Mouse (Mus musculus) cerebellum, adult 8-10 months (tissue): ENCODE measurements around the gene Islr2.

ENCODE experiments used
- DNase-seq: peaks from one replicate; pipeline ENCODE4 v3.0.0; 2022

The Islr2 gene

DNA sequence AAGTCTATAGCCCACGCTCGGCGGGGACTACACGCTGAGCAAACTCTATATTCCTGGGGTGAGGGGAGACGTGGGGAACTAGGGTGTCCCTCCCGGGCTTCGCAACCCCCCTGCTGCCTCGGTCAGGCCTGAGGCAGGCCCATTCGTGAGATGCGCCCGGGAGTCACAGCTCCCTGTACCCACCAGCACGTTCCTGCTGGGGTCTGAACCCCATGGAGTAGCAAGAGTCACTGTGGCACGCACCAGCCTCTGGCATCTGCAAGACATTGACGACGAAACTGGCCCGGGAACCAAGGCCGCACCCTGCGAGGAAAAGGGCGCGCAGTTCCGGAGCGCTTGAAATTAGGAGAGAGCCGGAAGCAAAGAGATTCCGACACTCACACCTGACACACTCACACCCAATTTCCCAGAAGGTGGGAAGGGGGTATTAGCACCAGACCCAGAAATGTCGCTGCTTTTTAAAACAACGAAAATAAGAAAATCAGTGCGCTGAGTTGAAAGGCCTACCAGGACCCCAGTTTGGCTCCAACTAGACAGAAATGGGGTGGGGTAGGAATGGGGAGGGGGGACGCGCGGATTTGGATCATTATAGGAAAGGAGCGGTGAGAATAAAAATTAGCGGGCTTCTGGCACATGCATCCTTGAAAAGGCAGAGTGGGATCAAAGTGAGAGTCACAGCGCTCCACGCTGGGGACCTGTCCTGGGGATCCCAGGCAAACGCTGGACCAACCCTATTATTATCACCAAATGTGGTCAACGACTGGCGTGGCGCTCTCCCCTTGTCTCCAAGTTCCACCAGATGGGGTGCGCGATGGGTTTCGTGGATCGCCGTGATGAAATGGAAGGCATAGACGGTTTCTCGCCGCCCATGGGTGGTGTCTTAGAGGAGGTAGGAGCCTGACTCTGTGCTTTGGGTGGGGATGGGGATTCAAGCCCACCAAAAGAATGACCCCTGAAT lies 7.2 kb downstream of the Islr2 start:
- DNase-seq: no peak

DNA sequence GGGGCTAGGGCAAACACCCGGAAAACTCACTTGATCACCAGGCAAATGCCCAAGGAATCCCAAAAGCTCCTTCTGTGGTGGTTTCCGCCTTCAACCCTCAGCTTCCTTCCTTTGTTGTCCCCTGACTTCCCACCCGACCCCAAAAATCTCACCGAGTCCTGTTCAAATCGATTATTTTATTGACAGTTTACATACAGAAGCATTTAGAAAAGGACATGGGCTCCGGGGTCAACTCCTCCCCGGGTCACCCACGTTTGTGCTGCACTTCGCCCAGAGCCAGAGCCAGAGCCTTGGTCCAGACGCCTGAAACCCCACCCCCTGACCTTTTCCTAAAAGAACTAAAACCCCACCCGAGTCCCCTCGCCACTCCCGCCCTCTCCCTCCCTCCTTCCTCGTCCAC lies 8.0 kb downstream of the Islr2 start:
- DNase-seq: no peak

DNA sequence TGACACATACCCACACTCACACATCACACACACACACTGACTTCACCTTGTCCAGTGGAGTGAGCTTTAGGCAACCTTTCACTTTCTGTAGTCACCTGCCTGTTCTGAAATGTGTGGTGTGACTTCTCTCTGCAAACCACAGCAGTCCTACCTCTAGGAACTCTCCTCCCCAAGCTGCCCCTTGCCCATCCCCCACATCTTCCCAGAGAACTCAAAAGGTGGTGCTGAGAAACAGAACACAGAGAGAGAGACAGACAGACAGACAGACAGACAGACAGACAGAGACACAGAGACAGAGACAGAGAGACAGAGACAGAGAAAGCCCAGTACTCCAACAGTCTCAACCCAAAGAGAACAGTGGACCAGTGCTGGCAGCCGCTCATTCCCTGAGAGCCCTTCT lies 8.4 kb downstream of the Islr2 start:
- no peak for DNase-seq

DNA sequence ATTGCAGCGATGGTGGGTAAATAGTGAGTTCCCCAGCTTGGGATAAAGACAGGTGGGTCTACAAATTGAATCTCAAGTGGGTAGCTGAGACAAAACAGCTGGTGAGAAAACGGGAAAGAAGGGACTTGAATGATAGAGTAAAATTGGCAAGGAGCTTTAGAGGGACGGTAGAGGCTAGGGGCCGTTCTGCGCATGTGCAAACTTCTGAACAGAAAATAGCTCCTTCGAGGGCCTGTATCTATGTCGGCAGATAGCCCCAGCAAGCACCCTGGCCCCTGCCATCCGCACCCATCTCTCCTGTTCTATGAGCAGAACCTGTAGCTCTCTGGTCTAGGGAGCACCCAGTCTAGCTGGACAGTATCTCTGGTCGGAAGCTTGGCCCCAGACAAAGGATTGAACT lies 9.9 kb downstream of the Islr2 start:
- no peak for DNase-seq

DNA sequence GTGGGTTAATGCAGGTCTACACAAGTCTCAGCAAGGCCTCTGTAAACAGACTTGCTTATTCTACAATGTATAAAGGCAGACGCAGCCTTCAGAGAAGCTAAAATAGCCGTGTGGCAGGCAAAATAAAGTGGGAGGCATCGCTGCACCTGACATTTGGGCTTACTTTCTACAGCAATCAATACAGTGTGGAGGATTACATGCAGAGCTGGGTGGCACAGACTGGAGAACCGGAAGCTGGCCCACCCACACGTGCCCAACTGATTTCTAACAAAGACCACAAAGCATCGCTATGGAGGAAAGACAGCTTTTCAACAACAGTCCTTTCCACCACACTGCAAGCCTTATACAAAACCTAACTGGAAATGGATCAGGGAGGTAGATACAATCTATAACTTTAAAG lies 19.7 kb downstream of the Islr2 start:
- DNase-seq: no peak

DNA sequence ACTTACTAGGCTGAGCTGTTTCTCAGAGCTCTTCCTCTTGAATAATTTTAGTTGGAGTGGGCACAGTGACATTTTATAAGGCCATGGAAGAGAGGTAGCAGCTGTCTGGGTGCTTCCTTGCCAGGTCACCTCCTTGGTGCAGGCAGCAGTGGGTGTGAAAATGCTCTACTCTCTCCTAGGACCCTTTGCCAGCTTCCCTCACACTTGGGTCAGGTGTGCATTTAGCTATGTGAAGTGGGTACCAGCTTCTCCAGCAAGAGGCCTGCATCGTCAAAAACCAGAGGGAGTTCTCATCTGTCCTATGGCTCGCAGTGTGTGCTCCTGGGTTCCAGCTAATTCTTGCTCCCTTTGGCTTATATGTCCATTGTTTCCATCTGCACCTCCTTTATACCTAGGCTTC lies 24.7 kb downstream of the Islr2 start:
- no peak for DNase-seq

DNA sequence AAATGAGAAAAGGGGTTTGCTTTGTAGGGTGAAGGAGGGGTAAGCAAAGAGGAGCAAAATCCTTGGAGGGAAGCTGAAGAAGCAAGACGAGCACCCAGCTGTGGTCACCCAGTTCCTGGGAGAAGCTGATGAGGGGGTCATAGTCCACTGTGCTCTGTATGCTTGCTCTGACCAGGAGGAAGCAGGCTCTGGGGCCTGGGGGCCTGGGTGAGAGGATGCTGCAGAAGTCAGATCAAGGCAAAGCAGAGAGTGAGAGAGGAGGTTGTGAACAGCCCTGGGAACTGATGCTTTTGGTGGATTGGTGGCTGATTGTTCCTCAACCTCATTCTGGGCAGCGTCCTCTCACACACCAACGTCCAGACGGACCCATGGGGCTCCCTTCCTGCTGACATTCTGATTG lies 27.0 kb downstream of the Islr2 start:
- no peak for DNase-seq

DNA sequence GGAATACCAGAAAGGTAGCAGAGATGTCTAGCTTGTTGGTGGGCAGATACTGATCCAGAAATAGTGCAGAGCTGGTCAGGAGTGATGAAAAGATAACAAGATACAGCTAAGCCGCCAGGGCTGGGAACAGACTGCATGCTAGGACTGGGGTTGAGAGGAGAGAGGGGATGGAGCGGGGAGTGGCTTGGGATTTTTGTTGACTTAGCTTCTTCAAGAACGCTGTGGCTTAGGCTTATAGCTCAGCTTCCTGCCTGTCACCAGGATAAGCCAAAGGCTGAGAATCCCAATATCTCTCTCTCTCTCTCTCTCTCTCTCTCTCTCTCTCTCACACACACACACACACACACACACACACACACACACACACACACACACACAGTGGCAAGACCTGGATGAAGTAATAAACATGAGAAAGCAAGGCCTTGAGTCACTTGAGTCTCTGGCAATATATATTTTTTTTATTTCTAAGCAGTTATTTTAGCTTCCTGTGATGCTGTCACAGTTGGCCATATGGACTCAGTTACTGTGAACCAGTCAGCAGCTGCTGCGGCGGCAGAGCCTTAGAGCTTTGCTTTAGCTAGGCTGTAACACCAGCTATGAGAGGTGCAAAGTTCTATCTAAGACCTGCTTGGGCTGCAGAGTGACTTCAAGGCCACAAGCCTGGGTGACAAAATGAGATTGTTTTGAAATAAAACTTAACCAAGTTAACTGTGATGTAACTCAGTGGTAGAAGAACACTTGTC lies 28.2 kb downstream of the Islr2 start:
- no peak for DNase-seq

DNA sequence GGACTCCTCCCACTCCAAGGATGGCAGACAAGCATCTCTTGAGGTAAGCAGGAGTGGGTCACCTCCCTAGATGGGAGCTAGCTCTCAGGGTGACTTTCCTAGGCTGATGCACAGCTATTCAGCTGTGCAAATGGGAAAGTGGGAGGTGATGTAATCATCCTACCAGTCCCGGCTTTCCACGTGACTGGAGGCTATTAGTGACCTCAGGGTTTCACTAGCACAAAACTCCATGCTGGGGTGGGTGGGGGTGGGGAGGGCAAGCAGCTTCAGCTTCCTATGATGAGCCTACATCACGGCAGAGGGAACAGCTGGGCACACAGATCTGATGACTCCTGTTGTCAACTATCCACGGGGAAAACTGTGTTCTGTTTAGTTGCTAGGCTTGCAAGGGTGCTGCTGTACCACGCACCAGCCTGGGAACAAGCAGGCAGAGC lies 29.3 kb downstream of the Islr2 start:
- DNase-seq: no peak

DNA sequence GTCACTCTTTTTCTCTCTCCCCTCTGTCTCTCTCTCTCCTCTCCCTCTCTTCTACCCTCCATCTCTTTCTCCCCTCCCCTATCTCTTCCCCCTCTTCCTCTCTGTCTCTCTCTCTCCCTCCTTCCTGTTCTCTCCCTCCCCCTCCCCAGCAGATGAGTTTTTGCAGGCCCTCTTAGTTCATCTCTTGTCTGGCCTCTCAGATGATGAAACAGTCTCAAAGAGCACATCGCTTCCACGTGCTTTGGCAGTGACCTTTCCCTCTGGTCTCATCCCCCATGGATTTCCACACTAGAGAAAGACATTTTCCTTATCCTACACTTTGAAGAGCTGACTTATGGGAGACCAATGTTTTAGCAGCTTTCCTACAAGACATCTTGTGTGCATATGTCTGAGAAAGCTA lies 31.3 kb downstream of the Islr2 start:
- DNase-seq: no peak

DNA sequence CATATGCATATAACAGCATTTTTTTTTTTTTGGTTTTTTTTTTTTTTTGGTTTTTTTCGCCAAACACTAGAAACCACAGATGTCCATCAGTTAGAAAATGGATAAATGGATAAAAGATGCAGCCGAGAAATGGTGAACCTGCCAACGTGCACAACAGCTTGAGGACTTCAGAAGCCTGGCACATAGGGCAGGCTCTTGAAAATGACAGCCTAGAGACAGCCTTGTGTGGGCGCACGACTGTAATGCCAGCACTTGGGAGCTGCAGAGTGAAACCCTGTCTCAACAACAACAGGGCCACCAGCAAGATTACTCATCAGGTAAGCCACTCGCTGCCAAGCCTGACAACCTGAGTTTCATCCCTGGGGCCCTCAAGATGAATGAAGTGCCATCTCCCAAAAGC lies 34.7 kb downstream of the Islr2 start:
- no peak for DNase-seq

DNA sequence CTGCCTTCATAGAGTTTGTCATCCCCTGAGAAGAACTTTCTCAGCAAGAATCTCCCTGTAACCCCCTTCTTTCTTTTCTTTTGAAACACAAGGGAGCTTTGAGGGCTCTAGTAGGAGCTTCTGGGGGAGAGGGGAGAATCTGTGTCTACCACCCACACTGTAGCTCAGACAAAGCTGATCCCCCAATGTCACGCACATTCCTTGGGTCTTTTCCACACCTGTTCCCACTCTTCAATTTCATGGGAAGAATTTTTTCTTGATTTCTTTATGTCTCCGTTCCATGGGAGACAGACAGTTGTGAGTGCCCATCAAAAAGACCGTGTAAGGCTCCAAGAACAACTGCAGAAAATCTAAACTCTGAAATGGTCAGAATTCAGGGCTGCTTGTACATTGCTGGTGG lies 35.2 kb downstream of the Islr2 start:
- no peak for DNase-seq

DNA sequence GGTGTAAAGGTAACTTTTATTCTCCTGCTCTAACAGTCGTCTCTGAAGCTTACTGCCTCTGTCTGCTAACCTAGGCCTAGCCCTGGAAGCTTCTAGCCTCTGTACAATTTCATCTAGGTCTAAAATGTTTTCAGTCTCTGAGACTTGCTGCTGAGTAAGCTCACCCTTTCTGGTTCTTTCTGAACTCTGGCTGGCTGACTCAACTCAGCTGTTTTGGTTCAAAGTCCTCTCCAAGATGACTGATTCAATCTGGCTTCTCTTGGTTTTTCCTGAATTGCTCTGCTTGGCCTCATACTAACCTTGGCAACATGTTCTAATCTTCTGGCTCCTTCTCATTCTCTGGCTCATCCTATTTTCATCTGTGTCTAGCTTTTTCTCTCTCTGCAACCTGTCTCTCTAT lies 38.3 kb downstream of the Islr2 start:
- DNase-seq: no peak

DNA sequence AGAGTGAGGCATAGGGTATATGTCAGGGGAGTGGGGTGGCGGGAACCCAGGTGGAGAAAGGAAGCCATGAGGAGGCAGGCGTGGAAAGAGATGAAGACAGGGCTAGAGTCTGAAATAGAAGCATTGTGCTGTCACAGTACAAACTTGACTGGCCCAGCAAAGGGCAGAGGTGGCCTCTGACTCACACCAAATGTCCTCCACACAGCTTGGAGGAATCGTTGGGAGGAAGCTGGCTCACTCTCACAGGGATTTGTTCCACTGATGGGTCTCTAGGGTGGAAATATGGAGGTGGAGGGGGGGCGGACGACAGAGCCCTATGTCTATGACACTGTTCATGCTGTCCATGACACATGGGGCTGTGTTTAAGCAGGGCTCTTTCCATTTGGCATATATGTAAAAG lies 41.0 kb downstream of the Islr2 start:
- no peak for DNase-seq

DNA sequence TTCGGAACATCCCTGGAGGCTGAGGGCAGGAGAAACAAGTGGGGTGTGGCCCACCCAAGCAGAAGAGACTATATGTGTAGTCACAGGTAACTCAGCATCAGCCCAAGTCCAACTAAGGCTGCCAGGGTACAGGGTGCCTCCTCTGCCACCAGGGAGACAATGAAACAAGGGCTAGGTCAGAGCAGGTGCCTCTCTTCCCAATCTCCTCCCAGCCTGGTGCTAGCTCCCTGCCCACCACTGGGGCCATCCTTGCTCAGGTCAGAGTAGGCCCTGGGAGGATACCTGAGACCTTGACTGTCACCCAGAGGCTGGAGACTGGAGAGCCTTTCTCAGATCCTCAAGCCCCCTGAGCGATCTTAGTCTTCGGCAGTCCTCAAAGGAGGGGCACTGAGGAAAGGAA lies 41.9 kb downstream of the Islr2 start:
- DNase-seq: no peak

DNA sequence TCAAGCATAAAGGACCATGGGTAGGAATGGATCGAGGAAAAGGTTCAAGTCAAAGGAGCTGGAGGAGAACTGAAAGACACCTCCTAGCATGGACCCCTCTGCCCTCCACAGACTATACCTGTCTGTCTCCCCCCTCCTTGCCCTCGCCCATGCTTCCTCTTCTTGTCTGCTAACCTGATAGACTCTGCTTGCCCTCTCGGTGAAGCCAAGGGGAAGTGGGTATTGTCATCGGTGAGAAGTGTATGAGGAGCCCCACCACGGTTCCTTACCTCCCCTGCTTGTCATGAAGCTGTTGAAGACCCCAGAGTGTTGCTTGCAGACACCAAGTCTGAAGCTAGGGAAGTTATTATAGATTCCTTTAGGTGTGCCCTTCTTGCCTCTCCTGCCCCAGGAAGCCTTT lies 43.8 kb downstream of the Islr2 start:
- no peak for DNase-seq

DNA sequence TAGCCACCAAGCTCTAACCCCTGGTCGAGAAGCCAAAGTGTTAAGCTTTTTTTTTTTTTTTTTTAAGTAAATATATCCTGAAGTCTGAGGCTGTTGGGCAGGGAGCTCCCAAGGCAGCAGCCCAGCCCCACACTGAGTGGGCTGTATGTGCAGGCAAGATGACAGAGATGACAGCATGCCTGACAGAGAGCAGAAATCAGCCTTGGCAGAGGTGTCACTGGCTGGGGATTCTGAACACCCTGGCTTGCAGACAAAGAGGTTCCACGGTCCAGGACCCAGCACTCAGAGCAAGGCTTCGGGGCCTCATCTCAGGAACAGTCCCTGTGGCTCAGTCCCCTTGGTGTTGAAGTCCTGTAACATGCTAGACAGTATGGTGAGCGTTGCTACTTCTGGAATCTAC lies 44.3 kb downstream of the Islr2 start:
- no peak for DNase-seq

DNA sequence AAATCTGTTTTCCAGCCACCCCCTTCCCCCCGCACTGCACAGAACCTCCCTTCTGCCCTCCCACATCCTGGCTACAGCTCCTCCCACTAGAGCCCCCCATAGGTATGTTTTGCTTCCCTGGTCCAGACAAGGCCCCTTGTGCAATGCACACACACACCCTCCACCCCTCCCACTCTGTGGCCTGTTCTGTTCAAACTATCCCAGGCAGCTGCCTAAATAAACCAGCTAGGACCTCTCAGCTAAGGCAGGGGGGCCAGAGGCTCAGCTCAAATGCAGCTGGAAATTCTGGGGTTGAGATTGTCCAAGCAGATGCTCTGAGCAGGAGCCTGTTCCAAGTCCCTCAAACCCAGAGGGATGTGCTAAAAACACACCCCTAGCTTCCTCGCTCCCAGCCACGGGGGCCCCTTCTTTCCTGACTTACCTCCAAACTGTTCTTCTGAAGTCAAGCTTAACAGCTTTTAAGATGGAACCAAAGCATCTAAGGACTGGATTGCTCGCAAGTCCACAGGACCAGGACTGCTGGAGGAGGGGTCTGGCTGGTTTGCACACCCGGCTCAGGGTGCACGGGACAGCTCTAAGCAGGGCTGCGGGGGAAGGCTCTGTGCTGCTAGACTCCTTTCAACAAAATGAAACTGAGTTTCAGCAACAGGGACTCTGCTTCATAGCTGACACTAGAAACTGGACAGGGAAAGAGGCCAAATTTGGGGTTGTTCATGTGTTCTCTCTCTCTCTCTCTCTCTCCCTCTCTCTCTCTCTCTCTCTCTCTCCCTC lies 45.4 kb downstream of the Islr2 start:
- DNase-seq: no peak

DNA sequence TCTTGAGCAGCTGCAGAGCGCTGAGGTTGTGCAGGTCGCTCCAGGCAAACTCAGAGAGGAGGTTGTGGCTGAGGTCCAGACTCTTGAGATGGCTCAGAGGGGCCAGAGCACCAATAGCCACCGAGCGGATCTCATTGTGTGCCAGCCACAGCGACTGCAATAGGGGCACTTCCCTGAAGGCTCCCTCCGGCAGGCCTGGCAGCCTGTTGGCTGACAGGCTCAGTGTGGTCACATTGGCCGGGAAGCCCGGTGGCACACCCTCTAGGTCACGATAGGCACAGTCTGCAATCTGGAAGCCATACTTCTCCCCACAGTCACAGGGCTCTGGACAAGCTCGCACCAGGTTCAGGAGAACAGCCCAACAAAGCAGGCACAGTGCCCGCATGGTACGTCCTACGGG lies 46.3 kb downstream of the Islr2 start:
- DNase-seq: no peak

DNA sequence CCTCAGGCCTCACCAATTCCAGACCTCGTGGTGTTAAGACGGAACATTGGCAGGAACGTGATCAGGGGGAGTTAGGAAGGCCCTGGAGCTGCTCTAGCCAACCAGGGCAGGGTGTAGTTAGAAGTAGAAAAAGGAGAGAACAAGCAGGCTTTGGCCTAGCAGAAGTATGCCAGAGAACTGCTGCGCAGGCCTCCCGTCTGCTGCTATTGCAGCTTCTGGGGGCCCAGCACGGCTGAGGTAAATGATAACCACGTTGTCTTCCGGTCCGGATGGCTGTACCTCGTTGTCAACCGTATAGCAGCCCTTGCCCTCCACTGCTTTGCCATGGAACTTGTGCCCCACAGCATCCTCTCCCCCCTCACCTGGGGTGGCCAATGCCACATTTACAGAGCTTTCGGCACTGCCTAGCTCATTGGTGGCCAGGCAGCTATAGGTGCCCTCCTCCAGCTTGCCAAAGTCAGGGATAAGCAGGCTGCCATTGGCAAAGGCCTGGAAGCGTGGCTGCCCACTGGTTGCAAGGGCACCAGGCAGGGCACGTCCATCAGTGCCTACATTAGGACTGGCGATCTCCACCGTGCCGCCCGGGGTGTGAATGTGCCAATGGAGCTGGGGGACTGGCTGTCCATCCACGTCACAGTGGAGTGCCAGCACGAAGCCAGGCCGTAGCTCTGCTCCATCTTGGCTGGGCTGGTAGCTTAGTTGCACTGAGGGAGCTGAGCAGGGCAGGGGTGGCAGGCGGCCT lies 47.1 kb downstream of the Islr2 start:
- no peak for DNase-seq

DNA sequence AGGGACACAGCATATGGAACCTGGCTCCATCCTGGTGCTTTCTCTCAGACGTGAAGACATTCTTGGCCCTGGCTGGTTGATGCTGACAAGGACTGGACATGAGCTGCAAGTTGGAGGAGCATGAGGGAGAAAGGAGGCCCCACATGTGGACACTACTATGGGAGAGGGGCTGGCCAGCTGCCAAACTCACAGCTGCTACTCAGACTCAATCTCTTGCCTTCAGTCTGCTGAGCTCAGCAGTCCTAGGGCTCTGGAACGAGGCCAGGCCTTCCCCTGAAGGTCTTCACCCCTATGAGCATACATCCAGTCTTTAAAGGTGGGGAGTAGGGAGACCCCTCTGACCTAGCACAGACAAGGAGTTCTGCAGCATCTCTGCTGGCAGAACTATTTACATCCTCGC lies 48.8 kb downstream of the Islr2 start:
- DNase-seq: no peak

DNA sequence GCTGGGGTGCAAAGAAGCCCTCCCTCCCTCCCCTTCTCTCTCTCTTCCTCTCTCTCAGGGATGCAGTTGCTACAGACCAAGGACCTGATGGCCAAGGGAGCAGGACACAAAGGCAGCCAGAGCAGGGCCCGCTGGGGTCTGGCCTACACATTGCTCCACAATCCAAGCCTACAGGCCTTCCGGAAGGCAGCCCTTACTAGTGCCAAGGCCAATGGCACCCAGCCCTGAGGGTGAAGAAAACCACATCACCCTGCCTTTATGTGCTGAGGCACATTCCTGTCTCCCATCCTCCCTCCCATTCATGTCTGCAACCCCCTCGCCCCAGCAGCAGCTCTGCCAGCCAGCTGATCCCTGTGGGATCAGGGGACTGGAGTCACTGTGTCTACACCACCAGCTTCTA lies 51.0 kb downstream of the Islr2 start:
- DNase-seq: no peak
